Mouse (Mus musculus): ENCODE measurements at regions not wholly inside any gene's neighbourhood (a gene's known extent, or its start where the extent isn't known, plus 50 kb on each side); places are given as distances from the start of the nearest gene placed in this dataset.

GRCm38 (mm10) chr12:48645910-48646309, 736.5 kb upstream of the Foxg1 start:
- TF ChIP-seq ZNF384 (IDR thresholded peaks at IDR 0.05; ENCODE audit: low read depth, low read length) (no peak), ZC3H11A (IDR thresholded peaks at IDR 0.05; ENCODE audit: borderline replicate concordance, low read depth, low read length) (no peak), MAFK (IDR thresholded peaks at IDR 0.05; ENCODE audit: insufficient read depth, low read depth, low read length) (no peak), CHD2 (IDR thresholded peaks at IDR 0.05; ENCODE audit: low read depth, low read length) (no peak), HCFC1 (IDR thresholded peaks at IDR 0.05; ENCODE audit: borderline replicate concordance, insufficient read depth, low read length) (no peak)
- no peak for DNase-seq (ENCODE audit: low read depth, low spot score)
- Histone ChIP-seq H3K27ac (ENCODE audit: insufficient read depth, low read depth, low read length, poor library complexity, severe bottlenecking) (no peak overlapping the region), H3K4me1 (ENCODE audit: control insufficient read depth in 2 of 2, insufficient read depth in 2 of 2, low read length in 2 of 2, poor library complexity in 1 of 2) (no peaks in the 10 kb centered on the region), H3K9me3 (ENCODE audit: control insufficient read depth, insufficient read depth, low read depth, low read length) (no peaks in the 10 kb centered on the region), H3K4me3 (ENCODE audit: insufficient read depth in 1 of 2, low read depth in 1 of 2, low read length in 2 of 2, poor library complexity in 1 of 2, severe bottlenecking in 1 of 2) (no peak overlapping the region), H3K9ac (ENCODE audit: insufficient read depth, low read depth, low read length, poor library complexity, severe bottlenecking) (no peak overlapping the region), H3K36me3 (ENCODE audit: control insufficient read depth, insufficient read depth, low read length, poor library complexity, severe bottlenecking) (no peaks in the 10 kb centered on the region)
- in situ Hi-C loops (cut with MboI; ENCODE audit: low sequenced_read_pairs in 2 of 2, unreplicated experiment in 2 of 2): no loop called here

- Histone ChIP-seq H3K9ac (ENCODE audit: insufficient read depth, low read depth, low read length, poor library complexity, severe bottlenecking) (no peak overlapping the region), H3K36me3 (ENCODE audit: control insufficient read depth, insufficient read depth, low read length, poor library complexity, severe bottlenecking) (no peaks in the 10 kb centered on the region), H3K9me3 (ENCODE audit: control insufficient read depth, insufficient read depth, low read depth, low read length) (0 out of 2 replicates have a peak, but pooled peaks cover 2% of the 10 kb centered on the region), H3K4me3 (ENCODE audit: insufficient read depth in 1 of 2, low read depth in 1 of 2, low read length in 2 of 2, poor library complexity in 1 of 2, severe bottlenecking in 1 of 2) (no peak overlapping the region), H3K4me1 (ENCODE audit: control insufficient read depth in 2 of 2, insufficient read depth in 2 of 2, low read length in 2 of 2, poor library complexity in 1 of 2) (no peaks in the 10 kb centered on the region), H3K27ac (ENCODE audit: insufficient read depth, low read depth, low read length, poor library complexity, severe bottlenecking) (no peak overlapping the region)
- DNase-seq (ENCODE audit: low read depth, low spot score): no peak
- TF ChIP-seq ZC3H11A (IDR thresholded peaks at IDR 0.05; ENCODE audit: borderline replicate concordance, low read depth, low read length) (no peak), CHD2 (IDR thresholded peaks at IDR 0.05; ENCODE audit: low read depth, low read length) (no peak)
- in situ Hi-C loops (cut with MboI; ENCODE audit: low sequenced_read_pairs in 2 of 2, unreplicated experiment in 2 of 2): no loop called here
Observed at GRCm38 (mm10) chr12:48675176-48675575, 707.3 kb upstream of the Foxg1 start.

- no peak overlapping the region for H3K4me3 ChIP-seq (ENCODE audit: insufficient read depth in 1 of 2, low read depth in 1 of 2, low read length in 2 of 2, poor library complexity in 1 of 2, severe bottlenecking in 1 of 2)
- H3K9ac ChIP-seq (ENCODE audit: insufficient read depth, low read depth, low read length, poor library complexity, severe bottlenecking): no peak overlapping the region
- H3K36me3 ChIP-seq (ENCODE audit: control insufficient read depth, insufficient read depth, low read length, poor library complexity, severe bottlenecking): no peaks in the 10 kb centered on the region
- no peaks in the 10 kb centered on the region for H3K9me3 ChIP-seq (ENCODE audit: control insufficient read depth, insufficient read depth, low read depth, low read length)
- no peak overlapping the region for H3K27ac ChIP-seq (ENCODE audit: insufficient read depth, low read depth, low read length, poor library complexity, severe bottlenecking)
- no peaks in the 10 kb centered on the region for H3K4me1 ChIP-seq (ENCODE audit: control insufficient read depth in 2 of 2, insufficient read depth in 2 of 2, low read length in 2 of 2, poor library complexity in 1 of 2)
- in situ Hi-C loops (cut with MboI; ENCODE audit: low sequenced_read_pairs in 2 of 2, unreplicated experiment in 2 of 2): no loop called here
- TF ChIP-seq HCFC1 (IDR thresholded peaks at IDR 0.05; ENCODE audit: borderline replicate concordance, insufficient read depth, low read length) (no peak), CHD2 (IDR thresholded peaks at IDR 0.05; ENCODE audit: low read depth, low read length) (no peak), ZNF384 (IDR thresholded peaks at IDR 0.05; ENCODE audit: low read depth, low read length) (no peak), MAFK (IDR thresholded peaks at IDR 0.05; ENCODE audit: insufficient read depth, low read depth, low read length) (no peak), ZC3H11A (IDR thresholded peaks at IDR 0.05; ENCODE audit: borderline replicate concordance, low read depth, low read length) (no peak)
- no peak for DNase-seq (ENCODE audit: low read depth, low spot score)
Observed at GRCm38 (mm10) chr12:48680957-48681356, 701.5 kb upstream of the Foxg1 start.

GRCm38 (mm10) chr12:48705963-48706362, 676.5 kb upstream of the Foxg1 start:
- no peak for DNase-seq (ENCODE audit: low read depth, low spot score)
- no peak overlapping the region for H3K27ac ChIP-seq (ENCODE audit: insufficient read depth, low read depth, low read length, poor library complexity, severe bottlenecking)
- TF ChIP-seq MAFK (IDR thresholded peaks at IDR 0.05; ENCODE audit: insufficient read depth, low read depth, low read length) (no peak), HCFC1 (IDR thresholded peaks at IDR 0.05; ENCODE audit: borderline replicate concordance, insufficient read depth, low read length) (no peak), CHD2 (IDR thresholded peaks at IDR 0.05; ENCODE audit: low read depth, low read length) (no peak), ZNF384 (IDR thresholded peaks at IDR 0.05; ENCODE audit: low read depth, low read length) (no peak), ZC3H11A (IDR thresholded peaks at IDR 0.05; ENCODE audit: borderline replicate concordance, low read depth, low read length) (no peak)
- H3K9me3 ChIP-seq (ENCODE audit: control insufficient read depth, insufficient read depth, low read depth, low read length): no peaks in the 10 kb centered on the region
- H3K36me3 ChIP-seq (ENCODE audit: control insufficient read depth, insufficient read depth, low read length, poor library complexity, severe bottlenecking): no peaks in the 10 kb centered on the region
- in situ Hi-C loops (cut with MboI; ENCODE audit: low sequenced_read_pairs in 2 of 2, unreplicated experiment in 2 of 2): no loop called here
- no peak overlapping the region for H3K4me3 ChIP-seq (ENCODE audit: insufficient read depth in 1 of 2, low read depth in 1 of 2, low read length in 2 of 2, poor library complexity in 1 of 2, severe bottlenecking in 1 of 2)
- no peak overlapping the region for H3K9ac ChIP-seq (ENCODE audit: insufficient read depth, low read depth, low read length, poor library complexity, severe bottlenecking)
- no peaks in the 10 kb centered on the region for H3K4me1 ChIP-seq (ENCODE audit: control insufficient read depth in 2 of 2, insufficient read depth in 2 of 2, low read length in 2 of 2, poor library complexity in 1 of 2)

- Histone ChIP-seq H3K4me1 (ENCODE audit: control insufficient read depth in 2 of 2, insufficient read depth in 2 of 2, low read length in 2 of 2, poor library complexity in 1 of 2) (no peaks in the 10 kb centered on the region), H3K27ac (ENCODE audit: insufficient read depth, low read depth, low read length, poor library complexity, severe bottlenecking) (no peak overlapping the region), H3K36me3 (ENCODE audit: control insufficient read depth, insufficient read depth, low read length, poor library complexity, severe bottlenecking) (no peaks in the 10 kb centered on the region), H3K4me3 (ENCODE audit: insufficient read depth in 1 of 2, low read depth in 1 of 2, low read length in 2 of 2, poor library complexity in 1 of 2, severe bottlenecking in 1 of 2) (no peak overlapping the region), H3K9ac (ENCODE audit: insufficient read depth, low read depth, low read length, poor library complexity, severe bottlenecking) (no peak overlapping the region), H3K9me3 (ENCODE audit: control insufficient read depth, insufficient read depth, low read depth, low read length) (no peaks in the 10 kb centered on the region)
- no peak for DNase-seq (ENCODE audit: low read depth, low spot score)
- in situ Hi-C loops (cut with MboI; ENCODE audit: low sequenced_read_pairs in 2 of 2, unreplicated experiment in 2 of 2): no loop called here
- TF ChIP-seq ZC3H11A (IDR thresholded peaks at IDR 0.05; ENCODE audit: borderline replicate concordance, low read depth, low read length): no peak
- no peak for TF ChIP-seq CHD2 (IDR thresholded peaks at IDR 0.05; ENCODE audit: low read depth, low read length)
- no peak for TF ChIP-seq MAFK (IDR thresholded peaks at IDR 0.05; ENCODE audit: insufficient read depth, low read depth, low read length)
- no peak for TF ChIP-seq HCFC1 (IDR thresholded peaks at IDR 0.05; ENCODE audit: borderline replicate concordance, insufficient read depth, low read length)
- no peak for TF ChIP-seq ZNF384 (IDR thresholded peaks at IDR 0.05; ENCODE audit: low read depth, low read length)
Observed at GRCm38 (mm10) chr12:48713646-48714045, 668.8 kb upstream of the Foxg1 start.
